Mouse (Mus musculus): ENCODE measurements at regions not wholly inside any gene's neighbourhood (a gene's known extent, or its start where the extent isn't known, plus 50 kb on each side); places are given as distances from the start of the nearest gene placed in this dataset.

DNA sequence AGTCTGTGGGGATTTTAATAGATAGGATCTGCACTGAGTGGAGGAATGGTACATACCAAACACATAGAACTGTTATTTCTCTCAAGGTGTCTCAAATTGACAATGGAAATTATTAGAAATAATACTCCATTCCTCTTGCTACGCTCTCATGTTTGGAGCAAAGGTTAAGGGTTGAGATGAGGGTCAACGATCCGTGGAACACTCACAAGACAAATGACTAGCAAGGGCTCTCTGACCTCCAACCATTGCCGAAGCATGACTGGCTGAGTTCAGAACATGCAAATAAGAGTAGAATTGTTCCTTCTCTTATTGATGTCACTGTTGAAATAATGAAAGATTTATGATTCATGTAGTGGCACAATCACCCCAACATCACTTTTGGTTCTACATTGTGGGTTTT, 407.1 kb upstream of the Rgma start:
- Histone ChIP-seq H3K4me1 (ENCODE audit: control insufficient read depth in 2 of 2, insufficient read depth in 2 of 2, low read length in 2 of 2) (peaks cover 6 to 12% of the 10 kb centered on the region in 2 experiments), H3K4me3 (ENCODE audit: control insufficient read depth in 1 of 2, insufficient read depth in 1 of 2, low read depth in 1 of 2, low read length in 2 of 2) (no peak overlapping the region)

DNA sequence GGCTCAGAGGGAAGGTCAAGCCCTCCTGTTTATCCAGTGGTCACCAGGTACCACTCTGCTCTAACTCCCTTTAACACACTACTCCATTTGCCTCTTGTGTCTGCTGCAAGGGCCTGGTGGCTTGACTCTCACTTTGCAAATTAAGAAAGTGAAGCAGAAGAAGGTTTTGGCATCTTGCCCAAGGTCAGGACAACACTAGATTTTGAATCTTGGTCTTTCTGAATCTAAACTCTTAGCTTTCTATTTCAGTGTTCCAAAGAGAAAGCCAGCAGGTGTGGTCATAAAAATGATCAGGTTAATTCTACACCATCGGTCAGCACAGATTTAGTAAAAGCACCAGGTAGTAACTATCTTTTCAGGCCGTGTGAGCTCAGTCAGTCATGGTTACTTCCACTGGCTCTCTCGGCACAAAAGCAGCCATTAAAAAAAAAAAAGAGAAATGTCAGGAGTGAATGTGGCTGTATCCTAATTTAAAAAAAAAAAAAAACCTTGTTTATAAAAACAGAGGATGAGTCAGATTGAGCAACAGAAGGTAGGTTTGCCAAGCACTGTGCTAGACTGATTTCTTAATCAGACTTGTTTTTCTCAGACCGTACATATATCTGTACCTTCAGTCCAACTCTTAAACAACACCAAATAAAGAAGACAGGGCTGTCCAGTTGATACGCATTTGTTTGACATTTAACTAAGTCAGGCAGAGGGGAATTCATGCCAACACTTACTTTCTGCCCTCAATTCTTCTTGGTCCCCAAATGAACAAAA, 403.6 kb upstream of the Rgma start:
- Histone ChIP-seq H3K4me3 (ENCODE audit: control insufficient read depth in 1 of 2, insufficient read depth in 1 of 2, low read depth in 1 of 2, low read length in 2 of 2) (no peak overlapping the region), H3K27ac (replicated peaks in 1 of 2; ENCODE audit: control insufficient read depth in 1 of 2, insufficient read depth in 1 of 2, low read depth in 2 of 2, low read length in 2 of 2) (peak overlapping the region in 1 of 2 experiments; percentile 20; a peak in 1 of 4 replicates), H3K27me3 (ENCODE audit: control insufficient read depth, insufficient read depth, low read length) (no peaks in the 10 kb centered on the region), H3K9ac (ENCODE audit: low read length) (no peak overlapping the region), H3K36me3 (ENCODE audit: control insufficient read depth, insufficient read depth, low read length) (no peaks in the 10 kb centered on the region), H3K9me3 (ENCODE audit: control insufficient read depth, low read length) (no peaks in the 10 kb centered on the region), H3K4me2 (ENCODE audit: low read length) (no peak overlapping the region), H3K4me1 (ENCODE audit: control insufficient read depth in 2 of 2, insufficient read depth in 2 of 2, low read length in 2 of 2) (peaks cover 6 to 12% of the 10 kb centered on the region in 2 experiments)
- ATAC-seq (ENCODE audit: insufficient number of reproducible peaks, insufficient read depth, low FRiP score, low read depth), result no peak
- WGBS, result 71% methylated on average over 5 of the region's 5 CpGs

More for the DNA sequence above, 407.1 kb upstream of the Rgma start:
- no peak overlapping the region for H3K9ac ChIP-seq (ENCODE audit: low read length)
- no peaks in the 10 kb centered on the region for H3K36me3 ChIP-seq (ENCODE audit: control insufficient read depth, insufficient read depth, low read length)
- no peak for ATAC-seq (ENCODE audit: insufficient number of reproducible peaks, insufficient read depth, low FRiP score, low read depth)
- whole genome bisulfite sequencing, result 80% methylated on average over 4 of the region's 4 CpGs
- H3K27ac ChIP-seq (replicated peaks in 1 of 2; ENCODE audit: control insufficient read depth in 1 of 2, insufficient read depth in 1 of 2, low read depth in 2 of 2, low read length in 2 of 2), result no peak overlapping the region
- no peak overlapping the region for H3K4me2 ChIP-seq (ENCODE audit: low read length)
- no peaks in the 10 kb centered on the region for H3K9me3 ChIP-seq (ENCODE audit: control insufficient read depth, low read length)
- H3K27me3 ChIP-seq (ENCODE audit: control insufficient read depth, insufficient read depth, low read length), result no peaks in the 10 kb centered on the region

DNA sequence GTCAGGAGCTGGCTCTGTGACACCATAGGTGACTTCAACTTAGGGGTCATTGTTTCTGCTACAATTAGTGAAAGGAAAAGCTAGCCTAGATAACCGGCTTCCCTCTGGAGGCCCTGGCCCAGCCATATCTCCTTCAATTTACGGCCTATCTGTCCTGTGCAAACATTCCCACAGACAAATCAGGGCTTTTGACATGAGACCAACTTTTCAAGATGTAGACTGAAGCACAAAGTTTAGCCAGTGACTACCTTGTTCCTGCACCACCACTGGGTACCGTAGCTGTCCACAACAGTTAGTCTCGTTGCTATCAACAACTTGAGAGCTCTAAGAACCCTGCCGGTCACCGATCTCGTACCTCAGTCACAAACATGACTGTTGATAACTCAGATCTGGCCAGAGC, 402.9 kb upstream of the Rgma start:
- no peak overlapping the region for H3K4me2 ChIP-seq (ENCODE audit: low read length)

DNA sequence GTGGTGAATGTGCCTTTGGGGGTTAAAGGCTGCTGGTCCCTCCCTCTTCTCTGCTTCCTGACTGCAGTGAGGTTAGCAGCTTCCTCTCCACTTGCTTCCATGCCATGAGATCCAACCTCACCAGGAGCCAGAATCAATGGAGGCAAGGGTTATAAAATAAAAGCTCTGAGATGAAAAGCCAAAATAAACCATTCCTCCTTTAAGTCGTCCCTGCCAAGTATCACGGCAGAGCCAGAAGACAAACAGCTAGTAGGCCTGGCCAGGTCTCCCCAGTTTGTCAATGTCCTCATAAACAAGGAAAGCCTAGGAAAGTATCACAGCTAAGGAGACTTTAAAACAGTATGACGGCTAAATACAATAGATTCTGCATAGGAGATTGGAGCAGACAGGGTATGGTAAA, 401.5 kb upstream of the Rgma start:
- H3K27me3 ChIP-seq (ENCODE audit: control insufficient read depth, insufficient read depth, low read length), result no peaks in the 10 kb centered on the region
- no peak overlapping the region for H3K27ac ChIP-seq (replicated peaks in 1 of 2; ENCODE audit: control insufficient read depth in 1 of 2, insufficient read depth in 1 of 2, low read depth in 2 of 2, low read length in 2 of 2)
- no peak overlapping the region for H3K9ac ChIP-seq (ENCODE audit: low read length)
- no peak for ATAC-seq (ENCODE audit: insufficient number of reproducible peaks, insufficient read depth, low FRiP score, low read depth)
- H3K36me3 ChIP-seq (ENCODE audit: control insufficient read depth, insufficient read depth, low read length), result no peaks in the 10 kb centered on the region
- H3K9me3 ChIP-seq (ENCODE audit: control insufficient read depth, low read length), result no peaks in the 10 kb centered on the region
- 65% methylated on average over 3 of the region's 3 CpGs for WGBS
- H3K4me1 ChIP-seq (ENCODE audit: control insufficient read depth in 2 of 2, insufficient read depth in 2 of 2, low read length in 2 of 2), result peaks cover 6 to 12% of the 10 kb centered on the region in 2 experiments
- no peak overlapping the region for H3K4me3 ChIP-seq (ENCODE audit: control insufficient read depth in 1 of 2, insufficient read depth in 1 of 2, low read depth in 1 of 2, low read length in 2 of 2)
- no peak overlapping the region for H3K4me2 ChIP-seq (ENCODE audit: low read length)

More for the DNA sequence above, 402.9 kb upstream of the Rgma start:
- Histone ChIP-seq H3K36me3 (ENCODE audit: control insufficient read depth, insufficient read depth, low read length) (no peaks in the 10 kb centered on the region), H3K27ac (replicated peaks in 1 of 2; ENCODE audit: control insufficient read depth in 1 of 2, insufficient read depth in 1 of 2, low read depth in 2 of 2, low read length in 2 of 2) (peak overlapping the region; percentile 16 to 20; a peak in 2 of 4 replicates), H3K9ac (ENCODE audit: low read length) (no peak overlapping the region), H3K9me3 (ENCODE audit: control insufficient read depth, low read length) (no peaks in the 10 kb centered on the region), H3K4me1 (ENCODE audit: control insufficient read depth in 2 of 2, insufficient read depth in 2 of 2, low read length in 2 of 2) (peaks cover 6 to 12% of the 10 kb centered on the region in 2 experiments), H3K27me3 (ENCODE audit: control insufficient read depth, insufficient read depth, low read length) (no peaks in the 10 kb centered on the region), H3K4me3 (ENCODE audit: control insufficient read depth in 1 of 2, insufficient read depth in 1 of 2, low read depth in 1 of 2, low read length in 2 of 2) (no peak overlapping the region)
- 0 out of 2 replicates have a peak, but pooled peaks have one; percentile 54 for ATAC-seq (ENCODE audit: insufficient number of reproducible peaks, insufficient read depth, low FRiP score, low read depth)
- WGBS, result 8% methylated on average over 7 of the region's 7 CpGs

DNA sequence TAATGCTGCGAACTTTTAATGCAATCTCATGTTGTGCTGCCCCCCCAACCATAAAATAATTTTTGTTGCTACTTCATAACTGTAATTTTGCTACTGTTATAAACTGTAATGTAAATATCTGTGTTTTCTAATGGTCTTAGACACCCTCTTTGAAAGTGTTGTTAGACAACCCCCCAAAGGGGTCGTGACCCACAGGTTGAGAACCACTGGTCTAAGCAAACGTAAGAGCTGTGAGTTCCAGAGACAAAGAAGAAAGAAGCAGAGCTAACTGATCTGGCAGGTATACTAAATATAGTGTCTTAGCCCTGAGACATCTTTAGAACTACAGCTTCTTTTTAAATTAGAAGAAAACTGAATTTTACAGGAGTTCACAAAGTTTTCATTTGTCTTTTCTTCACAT, 400.9 kb upstream of the Rgma start:
- H3K9me3 ChIP-seq (ENCODE audit: control insufficient read depth, low read length), result no peaks in the 10 kb centered on the region
- peaks cover 6 to 12% of the 10 kb centered on the region in 2 experiments for H3K4me1 ChIP-seq (ENCODE audit: control insufficient read depth in 2 of 2, insufficient read depth in 2 of 2, low read length in 2 of 2)
- H3K4me3 ChIP-seq (ENCODE audit: control insufficient read depth in 1 of 2, insufficient read depth in 1 of 2, low read depth in 1 of 2, low read length in 2 of 2), result no peak overlapping the region
- no peak overlapping the region for H3K9ac ChIP-seq (ENCODE audit: low read length)
- no peaks in the 10 kb centered on the region for H3K27me3 ChIP-seq (ENCODE audit: control insufficient read depth, insufficient read depth, low read length)
- no peak overlapping the region for H3K27ac ChIP-seq (replicated peaks in 1 of 2; ENCODE audit: control insufficient read depth in 1 of 2, insufficient read depth in 1 of 2, low read depth in 2 of 2, low read length in 2 of 2)
- WGBS, result 84% methylated on average over 3 of the region's 3 CpGs
- no peaks in the 10 kb centered on the region for H3K36me3 ChIP-seq (ENCODE audit: control insufficient read depth, insufficient read depth, low read length)
- no peak for ATAC-seq (ENCODE audit: insufficient number of reproducible peaks, insufficient read depth, low FRiP score, low read depth)
- no peak overlapping the region for H3K4me2 ChIP-seq (ENCODE audit: low read length)

DNA sequence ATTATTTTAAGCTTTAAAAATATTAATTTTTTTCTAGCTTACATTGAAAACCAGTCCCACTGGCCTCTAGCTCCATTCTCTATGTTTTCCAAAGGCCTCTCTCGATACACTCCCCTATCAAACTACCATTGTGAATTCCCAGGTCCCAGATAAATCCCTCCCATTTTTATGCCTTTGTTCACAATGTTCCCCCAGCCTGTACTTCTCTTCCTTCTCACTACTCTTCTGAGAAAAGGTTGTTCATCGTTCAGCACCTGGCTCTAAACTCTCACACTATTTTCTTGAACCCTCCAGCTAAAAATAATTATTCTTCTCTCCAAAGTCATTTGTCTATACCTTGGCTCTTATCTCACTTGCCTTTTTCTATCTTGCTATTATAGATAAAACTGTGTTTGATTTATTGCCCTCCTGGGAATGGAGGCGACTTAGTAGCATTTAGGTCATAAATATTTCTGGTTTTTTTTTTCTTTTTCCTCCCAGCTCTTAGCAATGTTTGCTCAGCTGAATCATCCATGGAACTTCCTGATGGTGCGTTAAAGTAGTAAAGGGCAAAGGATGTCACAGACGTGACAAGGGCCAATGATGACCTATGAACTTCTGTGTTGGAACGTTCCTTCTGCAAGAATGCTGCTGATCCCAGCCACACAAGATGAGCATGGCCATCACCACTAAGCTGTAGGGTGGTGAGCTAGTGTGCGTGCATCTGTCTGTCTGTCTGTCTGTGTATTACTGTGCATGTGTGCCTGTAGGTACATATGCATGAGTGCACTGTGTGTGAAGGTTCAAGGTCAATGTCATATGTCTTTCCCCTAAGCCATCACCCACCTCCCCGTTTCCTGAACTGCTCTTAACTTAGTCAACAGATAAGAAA, 384.5 kb upstream of the Rgma start:
- no peak for ATAC-seq (ENCODE audit: insufficient number of reproducible peaks, insufficient read depth, low FRiP score, low read depth)

DNA sequence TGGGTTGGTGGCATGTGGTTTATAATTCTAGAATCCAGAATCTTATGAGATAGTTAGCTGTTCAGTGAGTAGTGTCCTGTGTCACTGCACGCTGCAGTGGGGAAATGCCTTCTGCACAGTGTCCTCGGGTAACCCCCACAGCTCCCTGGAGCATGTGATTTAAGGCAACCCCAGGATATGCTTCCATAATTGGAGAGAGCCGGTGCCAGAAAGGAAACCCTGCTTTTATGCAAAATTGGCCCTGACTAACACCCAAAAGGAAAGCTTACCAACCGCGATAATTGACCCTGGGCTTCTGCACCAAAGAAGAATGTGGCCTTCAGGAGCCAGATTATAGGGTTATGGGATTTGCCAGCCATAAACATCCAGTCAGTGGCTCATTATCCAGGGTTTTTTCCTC, 376.9 kb upstream of the Rgma start:
- Histone ChIP-seq H3K4me1 (ENCODE audit: control insufficient read depth in 2 of 2, insufficient read depth in 2 of 2, low read length in 2 of 2) (no peaks in the 10 kb centered on the region), H3K9ac (ENCODE audit: low read length) (no peak overlapping the region), H3K9me3 (ENCODE audit: control insufficient read depth, low read length) (no peaks in the 10 kb centered on the region), H3K4me3 (ENCODE audit: control insufficient read depth in 1 of 2, insufficient read depth in 1 of 2, low read depth in 1 of 2, low read length in 2 of 2) (no peak overlapping the region), H3K27ac (replicated peaks in 1 of 2; ENCODE audit: control insufficient read depth in 1 of 2, insufficient read depth in 1 of 2, low read depth in 2 of 2, low read length in 2 of 2) (no peak overlapping the region), H3K4me2 (ENCODE audit: low read length) (no peak overlapping the region), H3K36me3 (ENCODE audit: control insufficient read depth, insufficient read depth, low read length) (no peaks in the 10 kb centered on the region), H3K27me3 (ENCODE audit: control insufficient read depth, insufficient read depth, low read length) (no peaks in the 10 kb centered on the region)
- WGBS, result 73% methylated on average over 5 of the region's 5 CpGs
- no peak for ATAC-seq (ENCODE audit: insufficient number of reproducible peaks, insufficient read depth, low FRiP score, low read depth)

More for the DNA sequence above, 384.5 kb upstream of the Rgma start:
- Histone ChIP-seq H3K27me3 (ENCODE audit: control insufficient read depth, insufficient read depth, low read length) (no peaks in the 10 kb centered on the region), H3K9me3 (ENCODE audit: control insufficient read depth, low read length) (no peaks in the 10 kb centered on the region), H3K36me3 (ENCODE audit: control insufficient read depth, insufficient read depth, low read length) (no peaks in the 10 kb centered on the region), H3K9ac (ENCODE audit: low read length) (no peak overlapping the region), H3K27ac (replicated peaks in 1 of 2; ENCODE audit: control insufficient read depth in 1 of 2, insufficient read depth in 1 of 2, low read depth in 2 of 2, low read length in 2 of 2) (no peak overlapping the region), H3K4me2 (ENCODE audit: low read length) (no peak overlapping the region), H3K4me1 (ENCODE audit: control insufficient read depth in 2 of 2, insufficient read depth in 2 of 2, low read length in 2 of 2) (no peaks in the 10 kb centered on the region), H3K4me3 (ENCODE audit: control insufficient read depth in 1 of 2, insufficient read depth in 1 of 2, low read depth in 1 of 2, low read length in 2 of 2) (no peak overlapping the region)
- 58% methylated on average over 8 of the region's 8 CpGs for WGBS

All from heart, embryonic 14.5 days (tissue).